Mouse (Mus musculus) forebrain, embryonic 12.5 days (tissue): ENCODE results near the gene Rtn4rl1. TPM values are rescaled to one million over a fixed set of nuclear protein-coding genes. Genes with fewer than 3 reads are reported as not detected.
A peak's percentile ranks its signal among the peaks of the same experiment; 100 is the strongest.

Experiments used
- ATAC-seq: fragments of 200-750 bp; cut with Nextera tagmentation; 2 replicates; pipeline ENCODE4 v1.8.0; 2017; ENCODE audit warnings: moderate TSS enrichment; ENCODE audit not compliant: low FRiP score
- H3K27ac ChIP-seq: fragments of 300-500 bp; sonication (generic); 2 replicates; pipeline ENCODE4 v1.5.1; 2016; ENCODE audit warnings: mild to moderate bottlenecking
- H3K27me3 ChIP-seq: fragments of 300-500 bp; sonication (generic); 2 replicates; pipeline ENCODE4 v1.6.1; 2016; ENCODE audit warnings: mild to moderate bottlenecking
- H3K36me3 ChIP-seq: fragments of 300-500 bp; sonication (generic); replicated peaks from 2 replicates; pipeline ENCODE4 v1.6.1; 2016; ENCODE audit warnings: mild to moderate bottlenecking
- H3K4me1 ChIP-seq: fragments of 300-500 bp; sonication (generic); 2 replicates; pipeline ENCODE4 v1.6.1; 2016
- H3K4me2 ChIP-seq: fragments of 300-500 bp; sonication (generic); 2 replicates; pipeline ENCODE4 v1.6.1; 2016; ENCODE audit warnings: mild to moderate bottlenecking, moderate library complexity
- H3K4me3 ChIP-seq: fragments of 300-500 bp; sonication (generic); replicated peaks from 2 replicates; pipeline ENCODE4 v1.5.1; 2016; ENCODE audit warnings: mild to moderate bottlenecking
- H3K9ac ChIP-seq: fragments of 300-500 bp; sonication (generic); 2 replicates; pipeline ENCODE4 v1.6.1; 2016; ENCODE audit warnings: mild to moderate bottlenecking
- H3K9me3 ChIP-seq: fragments of 300-500 bp; sonication (generic); 2 replicates; pipeline ENCODE4 v1.6.1; 2016
- WGBS: fragments of 180-500 bp; shearing (Covaris S2); methylation state at CpG from one replicate; pipeline ENCODE4 v1.1.7; 2016; 5-methylcytosine and 5-hydroxymethylcytosine counted together
- polyA plus RNA-seq: library from polyadenylated mRNA; unstranded; fragments of >200 nt; fragmentation: Nextera tagmentation; extraction: Ambion mirVana; gene quantifications from 2 replicates; pipeline ENCODE4 v1.2.1, GENCODE M21; 2016

Rtn4rl1 gene
- polyA plus RNA-seq, 1 experiment from 2014 or later, result 1.7 TPM

GRCm38 (mm10) chr11:75212031-75212667 lies 18.6 kb downstream of the Rtn4rl1 start:
- Histone ChIP-seq H3K27me3 (peaks cover 37% of the 10 kb centered on the region), H3K36me3 (no peaks in the 10 kb centered on the region), H3K4me1 (peaks cover 67% of the 10 kb centered on the region), H3K27ac (peak overlapping the region; percentile 65; the same call in 1 of the 2 replicates), H3K9ac (no peak overlapping the region; the same call in 1 of the 2 replicates), H3K4me2 (no peak overlapping the region), H3K4me3 (no peak overlapping the region), H3K9me3 (no peaks in the 10 kb centered on the region)
- ATAC-seq, result no peak
- WGBS, result 31% methylated on average over 8 of the region's 8 CpGs

GRCm38 (mm10) chr11:75212876-75213275 lies 19.3 kb downstream of the Rtn4rl1 start:
- peaks cover 67% of the 10 kb centered on the region for H3K4me1 ChIP-seq
- peaks cover 37% of the 10 kb centered on the region for H3K27me3 ChIP-seq
- H3K27ac ChIP-seq, result no peak overlapping the region
- H3K36me3 ChIP-seq, result no peaks in the 10 kb centered on the region
- H3K9ac ChIP-seq, result no peak overlapping the region
- 52% methylated on average over 3 of the region's 3 CpGs for WGBS
- H3K4me3 ChIP-seq, result no peak overlapping the region
- H3K9me3 ChIP-seq, result no peaks in the 10 kb centered on the region
- ATAC-seq, result no peak
- no peak overlapping the region for H3K4me2 ChIP-seq

GRCm38 (mm10) chr11:75213372-75214080 lies 19.9 kb downstream of the Rtn4rl1 start:
- peak; percentile 71 for ATAC-seq
- Histone ChIP-seq H3K4me3 (peak overlapping the region; percentile 30), H3K27me3 (peaks cover 37% of the 10 kb centered on the region), H3K36me3 (no peaks in the 10 kb centered on the region), H3K4me1 (peaks cover 67% of the 10 kb centered on the region), H3K4me2 (peak overlapping the region; percentile 60), H3K9ac (peak overlapping the region; percentile 51), H3K27ac (peak overlapping the region; percentile 50; the same call in 1 of the 2 replicates), H3K9me3 (no peaks in the 10 kb centered on the region)
- 2% methylated on average over 33 of the region's 35 CpGs for WGBS

- peak; percentile 59 for ATAC-seq
- peaks cover 60% of the 10 kb centered on the region for H3K4me1 ChIP-seq
These were observed 20.7 kb downstream of the Rtn4rl1 start for GRCm38 (mm10) chr11:75214081-75214950.

GRCm38 (mm10) chr11:75220115-75220514 lies 26.5 kb downstream of the Rtn4rl1 start:
- H3K9ac ChIP-seq, result no peak overlapping the region
- peaks cover 20% of the 10 kb centered on the region for H3K4me1 ChIP-seq
- H3K27ac ChIP-seq, result no peak overlapping the region
- H3K27me3 ChIP-seq, result peaks cover 11% of the 10 kb centered on the region
- WGBS, result 40% methylated on average over 9 of the region's 9 CpGs
- H3K9me3 ChIP-seq, result no peaks in the 10 kb centered on the region
- no peak overlapping the region for H3K4me3 ChIP-seq
- no peak for ATAC-seq
- no peak overlapping the region for H3K4me2 ChIP-seq
- no peaks in the 10 kb centered on the region for H3K36me3 ChIP-seq

More at GRCm38 (mm10) chr11:75214081-75214950, 20.7 kb downstream of the Rtn4rl1 start:
- Histone ChIP-seq H3K4me3 (peak overlapping the region; percentile 30), H3K9me3 (no peaks in the 10 kb centered on the region), H3K27me3 (peaks cover 37% of the 10 kb centered on the region), H3K27ac (peak overlapping the region; percentile 50; the same call in 1 of the 2 replicates), H3K9ac (peak overlapping the region; percentile 51), H3K36me3 (no peaks in the 10 kb centered on the region), H3K4me2 (peak overlapping the region; percentile 60)
- 16% methylated on average over 13 of the region's 13 CpGs for WGBS

- Histone ChIP-seq H3K9ac (no peak overlapping the region), H3K36me3 (no peaks in the 10 kb centered on the region), H3K27ac (no peak overlapping the region), H3K4me3 (no peak overlapping the region), H3K27me3 (peaks cover 7% of the 10 kb centered on the region), H3K4me2 (no peak overlapping the region), H3K9me3 (no peaks in the 10 kb centered on the region), H3K4me1 (peaks cover 16% of the 10 kb centered on the region)
- no peak for ATAC-seq
- WGBS, result 53% methylated on average over 4 of the region's 6 CpGs
These were observed 27.0 kb downstream of the Rtn4rl1 start for GRCm38 (mm10) chr11:75220517-75221145.

- WGBS, result 81% methylated on average over 12 of the region's 12 CpGs
- ATAC-seq, result no peak
- 0 out of 2 replicates have a peak, but pooled peaks cover 4% of the 10 kb centered on the region for H3K27me3 ChIP-seq
These were observed 30.5 kb downstream of the Rtn4rl1 start for GRCm38 (mm10) chr11:75224062-75224461.

GRCm38 (mm10) chr11:75224835-75225234 lies 31.3 kb downstream of the Rtn4rl1 start:
- Histone ChIP-seq H3K9me3 (no peaks in the 10 kb centered on the region), H3K4me1 (peaks cover 12% of the 10 kb centered on the region), H3K27ac (no peak overlapping the region), H3K4me2 (no peak overlapping the region), H3K9ac (no peak overlapping the region), H3K4me3 (no peak overlapping the region), H3K27me3 (0 out of 2 replicates have a peak, but pooled peaks cover 4% of the 10 kb centered on the region), H3K36me3 (no peaks in the 10 kb centered on the region)
- no peak for ATAC-seq
- 92% methylated on average over 4 of the region's 4 CpGs for WGBS

More at GRCm38 (mm10) chr11:75224062-75224461, 30.5 kb downstream of the Rtn4rl1 start:
- Histone ChIP-seq H3K9me3 (no peaks in the 10 kb centered on the region), H3K36me3 (no peaks in the 10 kb centered on the region), H3K4me1 (peaks cover 12% of the 10 kb centered on the region), H3K27ac (no peak overlapping the region), H3K9ac (no peak overlapping the region), H3K4me2 (no peak overlapping the region), H3K4me3 (no peak overlapping the region)

- H3K4me1 ChIP-seq, result peaks cover 10% of the 10 kb centered on the region; the same call in 1 of the 2 replicates
- H3K9ac ChIP-seq, result no peak overlapping the region
- H3K27ac ChIP-seq, result no peak overlapping the region
- no peaks in the 10 kb centered on the region for H3K36me3 ChIP-seq
- H3K4me2 ChIP-seq, result no peak overlapping the region
- H3K4me3 ChIP-seq, result no peak overlapping the region
- peaks cover 13% of the 10 kb centered on the region; the same call in 1 of the 2 replicates for H3K27me3 ChIP-seq
- 69% methylated on average over 3 of the region's 3 CpGs for WGBS
- no peak for ATAC-seq
- H3K9me3 ChIP-seq, result no peaks in the 10 kb centered on the region
These were observed 34.0 kb downstream of the Rtn4rl1 start for GRCm38 (mm10) chr11:75227632-75228031.

GRCm38 (mm10) chr11:75229289-75229688 lies 35.7 kb downstream of the Rtn4rl1 start:
- peaks cover 13% of the 10 kb centered on the region; the same call in 1 of the 2 replicates for H3K4me1 ChIP-seq
- no peak overlapping the region for H3K4me2 ChIP-seq
- no peak overlapping the region for H3K27ac ChIP-seq
- H3K36me3 ChIP-seq, result no peaks in the 10 kb centered on the region
- peaks cover 29% of the 10 kb centered on the region for H3K27me3 ChIP-seq
- H3K4me3 ChIP-seq, result no peak overlapping the region
- 86% methylated on average over 6 of the region's 6 CpGs for WGBS
- no peaks in the 10 kb centered on the region for H3K9me3 ChIP-seq
- ATAC-seq, result no peak
- no peak overlapping the region for H3K9ac ChIP-seq

GRCm38 (mm10) chr11:75230272-75230760 lies 36.7 kb downstream of the Rtn4rl1 start:
- Histone ChIP-seq H3K9ac (no peak overlapping the region), H3K4me1 (peaks cover 15% of the 10 kb centered on the region; the same call in 1 of the 2 replicates), H3K4me3 (no peak overlapping the region), H3K4me2 (no peak overlapping the region), H3K9me3 (no peaks in the 10 kb centered on the region), H3K36me3 (no peaks in the 10 kb centered on the region), H3K27me3 (peaks cover 39% of the 10 kb centered on the region), H3K27ac (no peak overlapping the region)
- 96% methylated on average over 6 of the region's 6 CpGs for WGBS
- no peak for ATAC-seq
